Mouse (Mus musculus) ES-E14 (cell line): Measurements from ENCODE around the gene Zfp600. TPM values are rescaled to one million over a fixed set of nuclear protein-coding genes. Genes with fewer than 3 reads are reported as not detected.
"Not testable (repeated sequence)": the region's sequence is repeated elsewhere in the genome, so short reads cannot be mapped to it uniquely, and the experiment has no call there.

Experiments
- DNase-seq: peaks from one replicate; pipeline ENCODE4 v3.0.0-alpha.2; 2013; ENCODE audit warnings: low read depth, low spot score
- H3K27ac ChIP-seq: 2 replicates; pipeline ENCODE4 v1.5.1; 2012; ENCODE audit warnings: low read depth, mild to moderate bottlenecking, low read length, moderate library complexity, mixed read lengths; ENCODE audit not compliant: poor library complexity, insufficient read depth, severe bottlenecking
- H3K36me3 ChIP-seq: 2 replicates; pipeline ENCODE4 v1.6.1; 2012; ENCODE audit warnings: mild to moderate bottlenecking, low read length, moderate library complexity, mixed read lengths; ENCODE audit not compliant: control insufficient read depth, poor library complexity, insufficient read depth, severe bottlenecking
- H3K4me1 ChIP-seq, 2 experiments: fragments of 150-350 bp in 1 of 2; sonication (generic) in 1 of 2; 2 replicates each; pipeline ENCODE4 v1.6.1; 2012; ENCODE audit warnings: low read length in 2 of 2, mild to moderate bottlenecking in 1 of 2, mixed read lengths in 1 of 2; ENCODE audit not compliant: control insufficient read depth in 2 of 2, insufficient read depth in 2 of 2, poor library complexity in 1 of 2
- H3K4me3 ChIP-seq, 2 experiments: fragments of 150-350 bp in 1 of 2; sonication (generic) in 1 of 2; 2 replicates each; pipeline ENCODE4 v1.5.1; 2012; ENCODE audit warnings: low read length in 2 of 2, low read depth in 1 of 2, mild to moderate bottlenecking in 1 of 2, mixed read lengths in 1 of 2; ENCODE audit not compliant: insufficient read depth in 1 of 2, poor library complexity in 1 of 2, severe bottlenecking in 1 of 2
- H3K9ac ChIP-seq: 2 replicates; pipeline ENCODE4 v1.6.1; 2012; ENCODE audit warnings: low read depth, mild to moderate bottlenecking, low read length, mixed read lengths; ENCODE audit not compliant: poor library complexity, insufficient read depth, severe bottlenecking
- H3K9me3 ChIP-seq: fragments of 150-350 bp; sonication (generic); 2 replicates; pipeline ENCODE4 v1.6.1; 2012; ENCODE audit warnings: low read depth, mild to moderate bottlenecking, low read length; ENCODE audit not compliant: control insufficient read depth, insufficient read depth
- in situ Hi-C, 2 experiments: fragments of 600-800 bp; cut with MboI; formaldehyde crosslinking; loops; one replicate each; pipeline ENCODE4 v1.15.1; 2025; ENCODE audit warnings: low sequenced_read_pairs in 2 of 2, inconsistent platforms in 1 of 2; ENCODE audit not compliant: unreplicated experiment in 2 of 2
- total RNA-seq: library from RNA; depleted of rRNA; stranded (reverse); fragments of 300-350 nt; gene quantifications from 2 replicates; pipeline ENCODE4 v1.2.3, GENCODE M21; 2012; rRNA removed

The Zfp600 gene
- total RNA-seq: 152 and 182 TPM in 2 replicates

DNA sequence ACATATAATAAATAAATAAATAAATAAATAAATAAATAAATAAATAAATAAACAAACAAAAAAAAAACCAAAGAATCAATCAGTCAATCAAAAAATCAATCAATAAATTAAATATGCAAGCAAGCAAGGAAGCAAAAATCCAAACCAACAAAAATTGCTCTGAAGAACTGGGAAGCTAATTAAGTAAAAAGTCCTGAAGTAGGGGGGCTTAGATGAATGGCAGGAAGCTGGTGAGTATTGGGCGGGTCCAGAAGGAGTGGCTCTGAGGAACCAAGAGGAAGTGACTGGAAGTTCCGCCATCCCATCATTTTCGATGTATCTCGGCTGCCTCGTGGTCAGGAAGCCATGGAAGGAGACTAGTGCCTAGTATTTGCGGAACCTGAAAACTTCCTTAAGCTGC lies at the start of gene Zfp600:
Zfp600 (plus strand) TSS at position 301 of the 400 bp plus-strand sequence.
- H3K27ac ChIP-seq, H3K36me3 ChIP-seq, H3K9me3 ChIP-seq, H3K9ac ChIP-seq, DNase-seq, H3K4me1 ChIP-seq, in situ Hi-C loops: not testable (repeated sequence)
- peak within 1 kb of the TSS; percentile 31 to 39 for H3K4me3 ChIP-seq

DNA sequence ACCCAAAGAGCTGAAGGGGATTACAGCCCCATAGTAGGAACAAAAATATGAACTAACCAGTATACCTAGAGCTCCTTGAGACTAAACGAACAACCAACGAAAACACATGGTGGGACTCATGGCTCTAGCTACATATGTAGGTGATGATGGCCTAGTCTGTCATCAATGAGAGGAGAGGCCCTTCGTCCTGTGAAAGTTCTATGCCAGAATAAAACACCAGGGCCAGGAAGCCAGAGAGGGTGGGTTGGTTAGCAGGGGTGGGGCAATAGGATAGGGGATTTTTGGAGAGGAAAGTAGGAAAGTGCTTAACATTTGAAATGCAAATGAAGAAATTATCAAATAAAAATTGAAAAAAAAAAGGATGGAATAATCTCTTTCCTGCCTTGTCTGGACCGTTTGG lies 6.3 kb downstream of the Zfp600 start:
- H3K27ac ChIP-seq, H3K36me3 ChIP-seq, DNase-seq, H3K4me3 ChIP-seq, in situ Hi-C loops, H3K9me3 ChIP-seq, H3K4me1 ChIP-seq, H3K9ac ChIP-seq: not testable (repeated sequence)

DNA sequence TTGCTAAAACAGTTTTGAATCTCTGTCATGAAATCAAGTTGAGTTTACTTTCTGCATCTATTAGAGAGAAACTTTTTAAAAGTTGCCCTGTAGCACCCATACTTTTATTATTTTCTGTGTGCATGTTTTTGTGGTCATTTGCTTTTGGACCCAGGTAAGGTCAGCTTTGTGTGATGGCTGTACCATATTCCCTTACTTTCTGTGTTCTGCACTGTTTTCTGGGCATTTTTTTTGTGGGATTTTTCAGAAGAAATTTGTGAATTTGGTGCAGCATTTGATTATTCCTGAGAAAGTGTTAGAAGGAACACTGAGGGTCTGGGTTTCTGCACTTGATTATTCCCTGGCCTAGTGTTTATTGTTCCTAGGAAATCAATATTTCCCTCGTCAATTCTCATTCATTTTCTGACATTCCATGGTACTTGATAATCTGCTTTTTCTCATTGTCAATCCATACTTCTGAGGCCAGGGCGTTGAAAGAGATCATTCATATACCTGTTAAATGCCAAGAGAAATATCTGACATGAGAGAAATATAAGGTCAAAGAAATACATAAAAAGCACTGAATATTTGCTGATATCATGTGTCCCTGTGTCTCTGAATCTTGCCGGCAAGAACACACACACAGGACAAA lies 10.7 kb downstream of the Zfp600 start:
- H3K36me3 ChIP-seq, H3K4me1 ChIP-seq, in situ Hi-C loops, H3K9ac ChIP-seq, H3K4me3 ChIP-seq, H3K9me3 ChIP-seq, H3K27ac ChIP-seq, DNase-seq: not testable (repeated sequence)

DNA sequence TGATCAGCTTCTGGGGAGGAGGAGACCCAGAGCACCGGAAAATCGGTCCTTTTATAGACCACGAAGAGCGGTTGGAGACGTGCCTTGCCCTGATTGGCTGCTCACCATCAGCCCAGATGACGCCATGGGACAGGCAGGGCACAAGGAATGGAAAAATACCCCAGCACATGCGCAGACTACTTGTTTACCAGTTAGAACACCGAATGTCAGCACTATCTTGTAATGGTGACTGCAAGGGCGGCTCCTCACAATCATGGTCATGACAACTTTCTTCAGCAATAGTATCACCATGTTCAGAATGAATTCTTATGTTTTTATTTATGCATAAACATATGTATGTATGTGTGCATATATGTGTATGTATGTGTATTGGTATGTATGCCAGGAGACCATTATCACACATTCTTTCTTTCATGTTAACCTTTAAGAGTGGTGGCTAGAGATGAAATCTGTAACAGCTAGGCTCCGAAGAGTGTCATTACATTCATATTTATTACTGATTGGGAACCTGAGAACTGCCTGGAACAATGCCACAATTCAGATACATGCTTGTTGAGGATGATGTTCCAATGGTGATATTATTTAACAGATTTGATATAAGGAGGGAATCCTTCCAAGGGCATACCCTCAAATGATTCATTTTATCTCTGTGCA lies 11.4 kb downstream of the Zfp600 start:
- DNase-seq, in situ Hi-C loops, H3K4me1 ChIP-seq, H3K9me3 ChIP-seq, H3K9ac ChIP-seq, H3K36me3 ChIP-seq, H3K27ac ChIP-seq, H3K4me3 ChIP-seq: not testable (repeated sequence)

DNA sequence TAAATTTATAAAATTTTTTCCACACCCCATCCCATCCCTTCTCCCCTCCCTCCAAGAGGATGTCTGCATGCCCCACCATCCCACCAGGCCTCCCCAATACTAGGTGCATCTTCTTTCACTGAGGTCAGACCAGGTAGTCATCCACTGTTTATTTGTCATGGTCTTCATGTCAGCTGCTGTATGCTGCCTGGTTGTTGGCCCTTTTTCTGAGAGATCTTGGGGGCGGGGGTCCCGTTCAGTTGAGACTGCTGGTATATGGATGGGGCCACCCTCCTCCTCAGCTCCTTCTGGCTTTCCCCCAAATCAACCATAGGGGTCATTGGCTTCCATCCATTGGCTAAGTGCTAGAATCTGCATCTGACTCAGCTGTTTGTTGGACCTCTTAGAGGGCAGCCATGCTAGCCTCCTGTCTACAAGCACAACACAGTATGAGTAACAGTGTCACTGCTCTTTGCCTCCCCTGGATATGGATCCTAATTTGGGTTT lies 12.1 kb downstream of the Zfp600 start:
- H3K4me3 ChIP-seq, in situ Hi-C loops: not testable (repeated sequence)

DNA sequence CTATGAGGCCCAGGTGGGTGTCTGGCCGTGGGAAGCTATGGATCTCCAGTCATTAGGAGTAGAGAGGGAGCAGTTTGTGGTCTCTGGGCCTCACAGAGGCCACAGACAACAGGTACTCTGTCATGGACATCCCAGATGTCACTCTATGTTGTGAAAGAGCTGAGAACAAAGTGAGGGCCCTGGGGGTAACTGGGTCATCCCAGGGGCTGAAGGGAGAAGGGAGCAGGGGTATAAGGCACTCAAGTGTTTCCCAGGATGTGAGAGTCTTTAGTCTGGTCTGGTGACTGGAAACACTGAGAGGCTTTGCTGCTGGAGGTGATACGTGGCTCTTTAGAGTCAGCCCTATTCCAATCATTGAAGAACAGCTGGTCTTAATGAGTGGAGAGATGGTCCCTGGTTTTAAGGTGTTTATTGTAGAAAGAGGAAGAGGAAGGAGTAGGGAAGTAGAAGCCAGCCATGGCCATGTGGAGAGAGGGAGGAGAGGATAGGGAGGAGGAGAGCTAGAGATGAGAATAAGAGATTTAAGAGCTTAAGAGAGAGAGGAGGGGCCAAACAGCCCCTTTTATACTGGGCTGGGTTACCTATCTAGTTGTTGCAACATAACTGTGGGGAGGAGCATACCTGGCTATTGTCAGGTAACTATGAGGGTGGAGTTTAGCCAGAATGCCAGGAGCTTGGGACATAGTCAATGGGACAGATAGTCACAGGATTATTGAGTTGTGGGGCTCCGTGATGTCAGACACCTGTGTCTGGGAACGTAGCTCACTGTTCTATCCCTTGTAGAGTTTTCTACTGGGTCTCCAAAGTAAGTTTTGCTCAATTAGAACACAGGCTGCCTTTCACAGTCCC lies 17.0 kb downstream of the Zfp600 start:
- H3K4me3 ChIP-seq, H3K9ac ChIP-seq, in situ Hi-C loops, H3K36me3 ChIP-seq, H3K9me3 ChIP-seq, H3K4me1 ChIP-seq, H3K27ac ChIP-seq, DNase-seq: not testable (repeated sequence)

More for the DNA sequence above, 12.1 kb downstream of the Zfp600 start:
- H3K9me3 ChIP-seq, H3K36me3 ChIP-seq, H3K4me1 ChIP-seq, H3K27ac ChIP-seq, DNase-seq, H3K9ac ChIP-seq: not testable (repeated sequence)

DNA sequence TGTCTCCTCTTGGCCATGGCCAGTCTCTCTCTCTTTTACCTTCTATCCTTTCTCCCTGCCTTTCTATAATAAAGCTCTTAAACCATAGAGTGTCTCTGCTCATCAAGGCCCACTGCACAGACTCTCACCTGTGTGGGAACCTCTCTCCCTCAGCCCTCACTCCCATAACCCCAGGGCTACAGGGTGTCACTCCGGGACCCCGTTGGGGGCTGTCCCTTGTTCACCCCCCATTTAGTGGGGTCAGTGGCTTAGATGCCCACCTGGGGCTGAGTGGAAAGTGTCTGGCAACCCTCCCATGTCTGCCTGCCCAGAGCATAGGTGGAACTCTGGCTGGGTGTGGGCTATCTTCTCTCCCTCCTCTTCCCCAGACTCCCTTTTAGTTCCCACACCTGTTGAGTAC lies 47.7 kb downstream of the Zfp600 start:
- DNase-seq, H3K9me3 ChIP-seq, H3K36me3 ChIP-seq, H3K4me1 ChIP-seq, H3K27ac ChIP-seq, H3K9ac ChIP-seq, in situ Hi-C loops, H3K4me3 ChIP-seq: not testable (repeated sequence)
